Mouse (Mus musculus): ENCODE measurements at regions not wholly inside any gene's neighbourhood (a gene's known extent, or its start where the extent isn't known, plus 50 kb on each side); places are given as distances from the start of the nearest gene placed in this dataset.

- no peak for TF ChIP-seq CTCF (IDR thresholded peaks at IDR 0.05; ENCODE audit: borderline replicate concordance, control insufficient read depth, extremely low read depth, insufficient read depth, low read length, poor library complexity)
- no peak for TF ChIP-seq POLR2A (IDR thresholded peaks at IDR 0.05; ENCODE audit: control insufficient read depth, extremely low read depth, insufficient read depth, low read length, poor library complexity)
Measured at GRCm38 (mm10) chr16:52984336-52984735, 530.5 kb upstream of the Alcam start.
